ENCODE assay signal across 8 mouse cellular contexts in genomic region chr5:107793258-107793657, GRCm38 (mm10). TPM values are rescaled to one million over a fixed set of nuclear protein-coding genes. Genes with fewer than 3 reads are reported as not detected.
A peak's percentile ranks its signal among the peaks of the same experiment; 100 is the strongest.
DNase-seq lines count a peak whose midpoint lies in the region; ATAC-seq and TF ChIP-seq lines count a peak whose summit lies in the region.
"Had no signal": no experiment of that assay in that cellular context is flagged by ENCODE, and none has a peak within 500 bp of the region (broad histone marks: within the 10 kb centered on the region; RNA-seq: fewer than 3 reads in every experiment).

No protein-coding gene starts in this region.

- H3K4me3 ChIP-seq in kidney, postnatal 0 days (replicated peaks; ENCODE audit: low read depth, low read length) = no peak overlapping the region
- H3K4me3 ChIP-seq in embryonic fibroblast, embryonic 13.5 days (ENCODE audit: insufficient read depth, low read length) = no peak overlapping the region
- H3K4me3 ChIP-seq in intestine, postnatal 0 days (ENCODE audit: low read depth, low read length) = no peak overlapping the region
- no peak overlapping the region for H3K4me3 ChIP-seq in stomach, embryonic 16.5 days (replicated peaks; ENCODE audit: low read length)

- H3K9me3 ChIP-seq in kidney, postnatal 0 days (replicated peaks; ENCODE audit: low read length) = no peaks in the 10 kb centered on the region
- no peaks in the 10 kb centered on the region for H3K9me3 ChIP-seq in intestine, postnatal 0 days (ENCODE audit: control insufficient read depth)
- no peaks in the 10 kb centered on the region for H3K9me3 ChIP-seq in stomach, embryonic 16.5 days (replicated peaks; ENCODE audit: control insufficient read depth, low read length)
- H3K9me3 ChIP-seq: G1E had no signal

- H3K27ac ChIP-seq in kidney, postnatal 0 days = no peak overlapping the region
- peak overlapping the region; percentile 47 for H3K27ac ChIP-seq in embryonic fibroblast, embryonic 13.5 days (ENCODE audit: insufficient read depth, low read length)
- no peak overlapping the region for H3K27ac ChIP-seq in intestine, postnatal 0 days (ENCODE audit: low read depth, low read length)
- H3K27ac ChIP-seq in stomach, embryonic 16.5 days (ENCODE audit: low read length) = no peak overlapping the region

- no peak for TF ChIP-seq POLR2A in embryonic fibroblast, embryonic 13.5 days (IDR thresholded peaks at IDR 0.05; ENCODE audit: low read depth, low read length)

- no peaks in the 10 kb centered on the region for H3K4me1 ChIP-seq in kidney, postnatal 0 days (replicated peaks; ENCODE audit: insufficient read depth, low read length)
- peaks cover 4% of the 10 kb centered on the region; the same call in 1 of the 2 replicates for H3K4me1 ChIP-seq in embryonic fibroblast, embryonic 13.5 days (ENCODE audit: control insufficient read depth, insufficient read depth, low read length)
- 0 out of 2 replicates have a peak, but pooled peaks cover 3% of the 10 kb centered on the region for H3K4me1 ChIP-seq in intestine, postnatal 0 days (replicated peaks; ENCODE audit: control insufficient read depth, insufficient read depth, low read length)
- no peaks in the 10 kb centered on the region for H3K4me1 ChIP-seq in stomach, embryonic 16.5 days (ENCODE audit: control insufficient read depth, insufficient read depth, low read length)

- no peaks in the 10 kb centered on the region for H3K27me3 ChIP-seq in kidney, postnatal 0 days (ENCODE audit: insufficient read depth, low read length)
- H3K27me3 ChIP-seq in intestine, postnatal 0 days (replicated peaks; ENCODE audit: control insufficient read depth, insufficient read depth, low read length) = no peaks in the 10 kb centered on the region
- no peaks in the 10 kb centered on the region for H3K27me3 ChIP-seq in stomach, embryonic 16.5 days (ENCODE audit: control insufficient read depth, insufficient read depth, low read length)

- 32% methylated on average over 3 of the region's 3 CpGs for WGBS in kidney, postnatal 0 days
- 17% methylated on average over 3 of the region's 3 CpGs for WGBS in intestine, postnatal 0 days
- 21% methylated on average over 3 of the region's 3 CpGs for WGBS in stomach, embryonic 16.5 days

- H3K4me2 ChIP-seq in kidney, postnatal 0 days (ENCODE audit: low read length) = no peak overlapping the region
- no peak overlapping the region for H3K4me2 ChIP-seq in intestine, postnatal 0 days (replicated peaks; ENCODE audit: low read depth)
- H3K4me2 ChIP-seq in stomach, embryonic 16.5 days (ENCODE audit: low read depth, low read length) = no peak overlapping the region

- TF ChIP-seq CTCF in kidney, postnatal 0 days (IDR thresholded peaks at IDR 0.05; ENCODE audit: low read depth) = no peak
- no peak for TF ChIP-seq CTCF in embryonic fibroblast, embryonic 13.5 days (IDR thresholded peaks at IDR 0.05; ENCODE audit: borderline replicate concordance, insufficient read depth, low read length)
- no peak for TF ChIP-seq CTCF in intestine, postnatal 0 days (IDR thresholded peaks at IDR 0.05; ENCODE audit: low read depth)

- no peak overlapping the region for H3K9ac ChIP-seq in kidney, postnatal 0 days (ENCODE audit: low read depth, low read length)
- no peak overlapping the region for H3K9ac ChIP-seq in intestine, postnatal 0 days (ENCODE audit: low read depth, low read length)
- H3K9ac ChIP-seq in stomach, embryonic 16.5 days (ENCODE audit: low read length) = no peak overlapping the region

- ATAC-seq in kidney, postnatal 0 days (replicated peaks; ENCODE audit: low FRiP score, low read depth) = peak; percentile 65; the same call in 1 of the 2 replicates
- ATAC-seq in intestine, postnatal 0 days = peak; percentile 57; the same call in 1 of the 2 replicates
- peak; percentile 25; the same call in 1 of the 2 replicates for ATAC-seq in stomach, embryonic 16.5 days (ENCODE audit: insufficient read depth, low FRiP score)
- no peak for ATAC-seq in inflammation-experienced regulatory T-cells, adult 6 months

- peak; percentile 31 for DNase-seq in kidney, postnatal 0 days (ENCODE audit: low spot score)
- no peak for DNase-seq in kidney, postnatal 4 days
- no peak for DNase-seq in cerebellum, postnatal 25 days

- peaks cover 11% of the 10 kb centered on the region for H3K36me3 ChIP-seq in kidney, postnatal 0 days (ENCODE audit: insufficient read depth, low read length)
- peaks cover 29% of the 10 kb centered on the region for H3K36me3 ChIP-seq in intestine, postnatal 0 days (ENCODE audit: control insufficient read depth, insufficient read depth)
- H3K36me3 ChIP-seq in stomach, embryonic 16.5 days (ENCODE audit: control insufficient read depth, insufficient read depth, low read length) = no peaks in the 10 kb centered on the region

RNA-seq across cellular contexts. Expression of gene Ube2d2b, which starts 36.6 kb away (rescaled TPM):
- 0.08 TPM in 1 of 2 replicates, not detected in the other for polyA plus RNA-seq in kidney, postnatal 0 days (2015; fragmentation: Nextera tagmentation; extraction: Ambion mirVana)
- polyA plus RNA-seq in embryonic fibroblast, embryonic 13.5 days (2011; ENCODE audit: insufficient read length, low read depth, missing spikeins) = not detected in 2 replicates
- 0.09 TPM in 1 of 2 replicates, not detected in the other for polyA plus RNA-seq in intestine, postnatal 0 days (2015; fragmentation: Nextera tagmentation; extraction: Ambion mirVana)
- polyA plus RNA-seq in stomach, embryonic 16.5 days (2015; fragmentation: Nextera tagmentation; extraction: Ambion mirVana) = 0.21 and 0.22 TPM in 2 replicates
- not detected for polyA plus RNA-seq in inflammation-experienced regulatory T-cells, adult 6 months (2017; shearing (Covaris generic))
- polyA plus RNA-seq: G1E had no signal
